Mouse (Mus musculus) spleen, adult 18-20 months (tissue): ENCODE data around the gene Cyp2b19.
"Not testable (repeated sequence)": the region's sequence is repeated elsewhere in the genome, so short reads cannot be mapped to it uniquely, and the experiment has no call there.

Experiments
- DNase-seq, 2 experiments: peaks; one replicate each; pipeline ENCODE4 v3.0.0; 2022; ENCODE audit warnings: mixed read lengths in 2 of 2

The Cyp2b19 gene

GRCm38 (mm10) chr7:26756842-26757241, at the start of gene Cyp2b19:
Cyp2b19 (plus strand) TSS chr7:26757142.
- no peak for DNase-seq

DNA sequence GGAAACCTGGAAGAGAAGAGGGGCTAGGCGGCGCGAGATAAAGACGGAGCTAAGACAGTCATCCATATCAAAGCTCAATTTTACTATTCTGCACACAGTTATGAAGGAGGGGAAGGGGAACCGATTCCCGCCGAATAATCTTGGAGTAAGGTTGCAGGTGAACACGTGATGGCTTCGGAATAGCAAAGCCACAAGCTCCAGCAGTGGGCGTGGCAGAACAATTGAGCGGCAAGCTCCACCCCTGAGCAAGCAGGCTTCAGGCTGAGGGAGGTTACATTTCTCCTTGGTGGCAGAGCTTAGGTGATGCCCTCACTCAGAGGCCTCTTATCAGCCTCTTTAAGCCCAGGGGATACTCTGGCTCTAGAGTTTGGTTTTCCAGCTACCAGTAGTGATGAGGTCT, 45.9 kb upstream of the Cyp2b19 start:
- no peak for DNase-seq

DNA sequence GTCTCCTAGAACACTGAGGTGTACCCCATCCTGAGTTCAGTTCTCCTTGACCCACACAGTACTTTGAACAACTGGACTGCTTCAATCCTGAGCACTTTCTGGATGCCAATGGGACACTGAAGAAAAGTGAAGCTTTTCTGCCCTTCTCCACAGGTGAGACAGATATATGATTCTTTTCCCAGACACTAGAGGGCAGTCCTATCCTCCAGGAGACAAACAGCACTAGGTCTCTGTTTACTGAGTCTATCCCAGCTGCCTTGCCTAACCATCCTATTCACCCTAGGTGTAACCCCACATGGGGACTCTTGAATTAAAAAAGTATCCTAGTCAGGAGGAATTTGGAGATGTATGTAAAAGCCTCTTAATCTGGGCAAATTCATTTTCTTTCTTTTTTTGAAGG, 18.0 kb upstream of the Cyp2b19 start:
- DNase-seq = no peak

- DNase-seq = no peak
Measured at GRCm38 (mm10) chr7:26743948-26744347, 13.0 kb upstream of the Cyp2b19 start.

DNA sequence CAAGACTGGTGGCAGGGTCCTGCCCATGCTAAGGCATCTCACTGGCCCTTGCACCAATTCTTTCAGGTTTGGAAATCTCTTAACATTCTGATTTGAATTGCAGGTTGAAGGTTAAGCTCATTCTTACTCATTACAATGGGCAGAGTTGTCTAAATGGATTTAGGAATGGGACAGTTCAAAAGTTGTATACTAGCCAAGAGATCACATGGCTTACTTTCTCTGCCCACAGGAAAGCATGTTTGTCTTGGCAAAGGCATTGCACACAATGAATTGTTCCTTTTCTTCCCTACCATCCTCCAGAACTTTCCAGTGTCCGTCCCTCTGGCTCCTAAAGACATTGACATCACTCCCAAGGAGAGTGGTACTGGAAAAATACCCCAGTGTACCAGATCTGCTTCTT, 11.5 kb upstream of the Cyp2b19 start:
- DNase-seq = no peak

GRCm38 (mm10) chr7:26767084-26767483, 10.1 kb downstream of the Cyp2b19 start:
- DNase-seq = no peak

GRCm38 (mm10) chr7:26769881-26770470, 13.0 kb downstream of the Cyp2b19 start:
- no peak for DNase-seq

GRCm38 (mm10) chr7:26772866-26773586, 16.1 kb downstream of the Cyp2b19 start:
- no peak for DNase-seq

DNA sequence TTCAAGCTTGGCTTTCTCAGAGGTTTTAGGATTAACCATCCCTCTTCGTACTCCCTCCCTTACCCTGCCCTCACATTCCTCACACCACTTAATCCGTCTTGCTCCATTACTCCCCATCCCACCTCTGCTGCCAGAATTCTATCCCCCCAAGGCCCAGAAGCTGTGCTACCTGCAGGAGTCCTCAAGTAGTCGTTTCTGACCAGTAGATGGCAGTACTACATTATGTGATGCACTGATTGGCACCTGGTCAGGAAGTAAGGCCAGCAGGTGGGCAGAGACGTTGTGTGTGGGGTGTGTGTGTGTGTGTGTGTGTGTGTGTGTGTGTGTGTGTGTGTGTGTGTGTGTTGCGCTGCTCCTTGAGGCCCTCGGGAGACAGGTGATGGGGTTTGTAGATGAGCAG, 18.9 kb downstream of the Cyp2b19 start:
- no peak for DNase-seq

GRCm38 (mm10) chr7:26777806-26778205, 20.9 kb downstream of the Cyp2b19 start:
- no peak for DNase-seq

- no peak for DNase-seq
Measured at GRCm38 (mm10) chr7:26778474-26778873, 21.5 kb downstream of the Cyp2b19 start.

- no peak for DNase-seq
Measured at GRCm38 (mm10) chr7:26779799-26780416, 23.0 kb downstream of the Cyp2b19 start.

- DNase-seq = no peak
Measured at GRCm38 (mm10) chr7:26780510-26780909, 23.6 kb downstream of the Cyp2b19 start.

DNA sequence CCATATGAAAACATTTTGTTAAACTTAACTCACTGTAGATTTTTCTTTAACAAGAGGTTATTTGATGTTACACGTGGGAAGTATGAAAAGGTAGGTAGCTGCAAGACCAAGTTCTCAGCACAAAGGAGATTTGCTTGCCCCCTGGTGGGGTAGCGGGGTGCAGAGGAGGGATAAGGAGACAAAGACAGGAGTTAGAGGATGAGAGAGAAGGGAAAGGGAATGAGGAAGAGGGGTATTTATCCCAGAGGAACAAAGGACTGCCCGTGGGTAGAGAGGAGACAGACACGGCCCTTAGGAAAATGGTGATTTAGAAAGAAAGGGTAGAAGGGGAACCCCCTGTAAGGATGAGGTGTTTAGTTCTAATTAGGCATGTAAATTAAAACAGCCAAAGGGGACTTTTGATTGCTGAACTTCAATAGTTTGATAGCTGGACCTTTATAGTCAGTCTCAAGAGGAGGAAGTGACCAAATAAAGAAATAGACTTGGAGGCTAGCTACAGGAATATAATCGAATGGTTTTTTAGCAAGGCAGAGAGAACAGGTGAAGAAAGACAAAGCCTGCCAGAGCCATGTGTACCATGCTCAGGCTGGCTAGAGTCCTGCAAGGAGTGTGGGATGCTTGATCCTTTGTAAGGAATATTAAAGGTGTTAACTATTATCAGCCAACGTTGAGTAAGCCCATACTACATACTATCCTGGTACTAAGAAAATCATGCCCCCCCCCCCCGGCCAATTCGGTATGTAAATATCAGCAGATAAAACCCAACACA, 24.2 kb downstream of the Cyp2b19 start:
- DNase-seq = no peak

- DNase-seq = no peak
Measured at GRCm38 (mm10) chr7:26781767-26782131, 24.8 kb downstream of the Cyp2b19 start.

DNA sequence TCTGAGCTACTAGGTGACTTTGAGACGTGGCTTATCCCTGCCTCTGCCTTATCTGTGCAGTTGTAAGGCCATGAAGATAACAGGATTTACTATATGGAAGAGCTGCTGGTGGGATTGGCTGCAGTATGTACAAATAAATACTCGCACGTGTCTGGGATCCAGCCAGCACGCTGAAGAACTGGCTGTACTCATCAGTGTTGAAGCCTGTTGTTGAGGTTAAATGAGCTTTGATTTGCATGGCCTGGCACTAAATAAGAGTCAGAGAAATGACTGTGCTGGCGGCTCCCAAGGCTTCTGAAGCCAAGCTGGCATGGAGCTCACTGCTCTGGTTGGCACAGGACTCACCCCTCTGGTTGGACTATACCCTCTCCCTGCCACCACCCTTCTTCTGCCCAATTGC, 26.2 kb downstream of the Cyp2b19 start:
- no peak for DNase-seq

GRCm38 (mm10) chr7:26786013-26786412, 29.1 kb downstream of the Cyp2b19 start:
- DNase-seq = not testable (repeated sequence)

GRCm38 (mm10) chr7:26789984-26790383, 33.0 kb downstream of the Cyp2b19 start:
- DNase-seq = no peak

- no peak for DNase-seq
Measured at GRCm38 (mm10) chr7:26800104-26800503, 43.2 kb downstream of the Cyp2b19 start.

GRCm38 (mm10) chr7:26800996-26801395, 44.1 kb downstream of the Cyp2b19 start:
- no peak for DNase-seq

- DNase-seq = no peak
Measured at GRCm38 (mm10) chr7:26808592-26808991, 51.6 kb downstream of the Cyp2b19 start, which contains the start of gene Cyp2g1. Cyp2g1 (plus strand) TSS chr7:26808892.
